Mouse (Mus musculus) kidney, postnatal 25 days (tissue): ENCODE measurements at regions not wholly inside any gene's neighbourhood (a gene's known extent, or its start where the extent isn't known, plus 50 kb on each side); places are given as distances from the start of the nearest gene placed in this dataset.

ENCODE experiments used
- DNase-seq, 2 experiments: peaks; one replicate each; pipeline ENCODE4 v3.0.0; 2021; ENCODE audit warnings: mixed read lengths in 2 of 2

GRCm38 (mm10) chr14:101382838-101383237 lies 182.7 kb upstream of the Prr30 start:
- no peak for DNase-seq

GRCm38 (mm10) chr14:101381943-101382342 lies 181.8 kb upstream of the Prr30 start:
- no peak for DNase-seq

GRCm38 (mm10) chr14:101379663-101380006 lies 179.5 kb upstream of the Prr30 start:
- DNase-seq: no peak

- peak; percentile 69 to 70 for DNase-seq
Observed at GRCm38 (mm10) chr14:101378965-101379662, 179.0 kb upstream of the Prr30 start.

GRCm38 (mm10) chr14:101378545-101378944 lies 178.4 kb upstream of the Prr30 start:
- DNase-seq: no peak

- no peak for DNase-seq
Observed at GRCm38 (mm10) chr14:101376690-101377089, 176.6 kb upstream of the Prr30 start.

GRCm38 (mm10) chr14:101375833-101376232 lies 175.7 kb upstream of the Prr30 start:
- DNase-seq: no peak

GRCm38 (mm10) chr14:101373864-101374263 lies 173.7 kb upstream of the Prr30 start:
- no peak for DNase-seq

GRCm38 (mm10) chr14:101359860-101360259 lies 159.7 kb upstream of the Prr30 start:
- no peak for DNase-seq

- no peak for DNase-seq
Observed at GRCm38 (mm10) chr14:101353009-101353378, 152.9 kb upstream of the Prr30 start.

- DNase-seq: peak in 1 of 2 experiments; percentile 3
Observed at GRCm38 (mm10) chr14:101352046-101353008, 152.2 kb upstream of the Prr30 start.

- no peak for DNase-seq
Observed at GRCm38 (mm10) chr14:101340331-101340730, 140.2 kb upstream of the Prr30 start.

GRCm38 (mm10) chr14:101332015-101332414 lies 131.9 kb upstream of the Prr30 start:
- DNase-seq: no peak

GRCm38 (mm10) chr14:101327421-101327820 lies 127.3 kb upstream of the Prr30 start:
- DNase-seq: no peak

GRCm38 (mm10) chr14:101326477-101326941 lies 126.4 kb upstream of the Prr30 start:
- DNase-seq: no peak

- no peak for DNase-seq
Observed at GRCm38 (mm10) chr14:101323361-101323760, 123.2 kb upstream of the Prr30 start.

- DNase-seq: no peak
Observed at GRCm38 (mm10) chr14:101307920-101308319, 107.8 kb upstream of the Prr30 start.

GRCm38 (mm10) chr14:101304487-101305032 lies 104.4 kb upstream of the Prr30 start:
- DNase-seq: peak in 1 of 2 experiments; percentile 27

- DNase-seq: no peak
Observed at GRCm38 (mm10) chr14:101297841-101298240, 97.7 kb upstream of the Prr30 start.

GRCm38 (mm10) chr14:101294693-101295092 lies 94.6 kb upstream of the Prr30 start:
- DNase-seq: peak in 1 of 2 experiments; percentile 25

- no peak for DNase-seq
Observed at GRCm38 (mm10) chr14:101287755-101288154, 87.6 kb upstream of the Prr30 start.

GRCm38 (mm10) chr14:101269048-101269789 lies 69.1 kb upstream of the Prr30 start:
- DNase-seq: no peak

- no peak for DNase-seq
Observed at GRCm38 (mm10) chr14:101267536-101267935, 67.4 kb upstream of the Prr30 start.
